Mouse (Mus musculus) testis, adult 2 months (tissue): Measurements from ENCODE around the gene Nrbp1.
A peak's percentile ranks its signal among the peaks of the same experiment; 100 is the strongest.

Experiments
- CTCF ChIP-seq: fragments of 200-500 bp; IDR thresholded peaks from 2 replicates; pipeline ENCODE4 v1.5.1; 2012; ENCODE audit warnings: low read depth, mild to moderate bottlenecking, inconsistent platforms, low read length, moderate library complexity; ENCODE audit not compliant: control insufficient read depth, insufficient read depth, insufficient replicate concordance
- POLR2A ChIP-seq: fragments of 200-500 bp; IDR thresholded peaks from 2 replicates; pipeline ENCODE4 v1.6.1; 2012; ENCODE audit warnings: low read depth, mild to moderate bottlenecking, inconsistent platforms, low read length, moderate library complexity; ENCODE audit not compliant: control insufficient read depth

- TF ChIP-seq POLR2A (peak; percentile 93), CTCF (peak; percentile 38; the same call in 1 of the 2 replicates)
These were observed 38.7 kb upstream of the Nrbp1 start, which contains the start of gene Zfp513 for GRCm38 (mm10) chr5:31201742-31202590.
